Mouse (Mus musculus): ENCODE measurements around the gene Ercc1. TPM values are rescaled to one million over a fixed set of nuclear protein-coding genes. Genes with fewer than 3 reads are reported as not detected.

Gene Ercc1
- polyA plus RNA-seq, 1 experiment from 2014 or later = 105 TPM

DNA sequence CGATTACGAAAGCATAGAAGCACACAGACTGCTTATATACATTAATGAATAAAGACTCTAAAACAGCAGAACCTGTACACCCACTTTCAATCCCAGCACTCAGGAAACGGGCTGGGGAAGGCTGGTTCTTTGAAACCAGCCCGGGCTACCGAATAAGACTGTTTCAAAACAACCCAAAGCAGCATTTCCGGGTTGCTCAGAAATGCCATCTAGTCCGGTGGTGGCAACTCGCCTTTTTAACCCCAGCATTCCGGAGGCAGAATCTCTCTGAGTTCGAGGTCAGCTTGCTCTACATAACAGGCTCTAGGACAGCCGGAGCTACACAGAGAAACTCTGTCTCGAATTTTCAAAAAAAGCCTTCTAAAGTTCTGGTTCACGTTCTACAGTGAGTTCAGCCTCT, 14.1 kb downstream of the Ercc1 start:
- no peak overlapping the region for H3K27ac ChIP-seq
- H3K36me3 ChIP-seq = peaks cover 41% of the 10 kb centered on the region
- no peaks in the 10 kb centered on the region for H3K9me3 ChIP-seq
- peaks cover 16% of the 10 kb centered on the region for H3K27me3 ChIP-seq
- WGBS = 22% methylated on average over 13 of the region's 13 CpGs
- H3K9ac ChIP-seq (replicated peaks) = peak overlapping the region; percentile 68
- peaks cover 21% of the 10 kb centered on the region for H3K4me1 ChIP-seq (replicated peaks)
- peak overlapping the region; percentile 75 for H3K4me3 ChIP-seq (replicated peaks)
- H3K4me2 ChIP-seq = peak overlapping the region; percentile 98
- ATAC-seq (ENCODE audit: insufficient number of reproducible peaks, insufficient read depth, low FRiP score, low TSS enrichment, low read depth) = no peak

DNA sequence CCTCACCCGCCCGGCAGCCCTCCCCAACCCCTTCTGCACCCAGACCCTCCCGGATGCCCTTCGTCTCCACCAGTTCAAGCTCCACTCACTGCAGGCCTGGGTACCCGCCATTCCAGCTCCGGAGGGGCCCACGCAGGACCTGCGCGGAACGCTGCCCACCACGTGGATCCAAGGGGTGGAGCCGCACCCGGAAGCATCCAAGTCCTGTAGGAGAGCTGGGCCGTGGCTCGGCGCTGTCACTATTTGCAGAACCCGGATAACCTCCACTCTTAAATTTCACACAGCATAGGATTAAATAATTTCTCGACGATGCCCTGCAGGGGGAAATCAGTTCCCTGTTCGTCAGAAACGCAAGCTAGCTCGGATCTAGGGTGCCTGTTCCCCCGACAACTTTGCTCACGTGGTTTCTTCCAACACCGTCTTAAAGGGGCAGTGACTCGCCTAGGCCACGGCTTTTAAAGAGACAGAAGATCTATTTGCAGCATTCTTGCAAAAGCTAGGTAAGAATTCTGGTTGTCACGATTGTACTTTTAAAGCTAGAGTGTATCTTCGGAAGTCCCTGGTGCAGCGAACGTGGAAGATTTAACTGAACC, 14.8 kb downstream of the Ercc1 start, which contains the start of the genes Cd3eap and Ppp1r13l:
Gene Cd3eap (minus strand): TSS at position 185 of the 593 bp plus-strand sequence.
Gene Ppp1r13l (plus strand): TSS at position 451 of the 593 bp plus-strand sequence.
- Histone ChIP-seq H3K27ac (peak within 1 kb of the TSS; percentile 50; the same call in 1 of the 2 replicates), H3K27me3 (peaks cover 16% of the 10 kb centered on the region), H3K4me2 (peak within 1 kb of the TSS; percentile 98), H3K9ac (replicated peaks) (peak within 1 kb of the TSS; percentile 68), H3K9me3 (no peaks in the 10 kb centered on the region), H3K4me3 (replicated peaks) (peak within 1 kb of the TSS; percentile 75), H3K36me3 (peaks cover 34% of the 10 kb centered on the region), H3K4me1 (replicated peaks) (peaks cover 21% of the 10 kb centered on the region)
- under 1% methylated on average over 31 of the region's 31 CpGs for WGBS
- ATAC-seq (ENCODE audit: insufficient number of reproducible peaks, insufficient read depth, low FRiP score, low TSS enrichment, low read depth) = peak; percentile 21

DNA sequence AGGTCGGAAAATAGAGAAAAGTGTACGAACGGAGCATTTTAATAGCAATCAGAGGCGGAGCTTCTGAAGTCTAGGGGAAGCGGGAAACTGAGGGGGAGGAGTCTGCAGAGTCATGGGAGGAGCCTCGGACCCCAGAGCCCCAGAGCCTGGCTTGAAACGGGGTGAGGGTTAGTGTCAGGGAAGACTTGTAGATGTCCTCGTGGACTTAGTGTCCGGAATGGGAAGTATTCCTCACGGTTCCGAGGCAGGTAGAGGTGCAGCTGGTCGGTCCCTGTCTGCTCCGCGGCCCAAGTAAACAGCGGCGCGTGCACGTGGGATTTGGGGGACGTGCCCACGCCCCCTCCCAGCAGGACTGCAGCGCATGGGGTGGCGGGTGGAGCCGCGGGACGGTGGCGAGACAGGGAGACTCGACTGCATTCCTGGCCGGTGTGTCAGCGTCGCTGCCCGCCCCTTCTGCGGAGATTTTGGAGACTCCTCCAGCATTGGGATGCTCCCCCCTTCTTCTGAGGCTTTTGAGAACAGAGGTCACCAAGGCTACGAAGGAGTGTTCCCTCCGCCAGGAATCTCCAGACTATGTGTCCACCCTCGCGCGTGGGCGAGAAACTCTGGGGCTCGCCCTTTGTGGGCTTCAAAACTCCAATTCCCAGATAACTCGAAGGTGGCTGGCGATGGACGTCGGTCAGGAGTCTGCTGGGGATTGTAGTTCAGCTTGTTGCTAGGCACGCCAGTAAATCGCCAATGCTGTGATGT, 15.5 kb downstream of the Ercc1 start:
- peaks cover 21% of the 10 kb centered on the region for H3K4me1 ChIP-seq (replicated peaks)
- peak overlapping the region; percentile 68 for H3K9ac ChIP-seq (replicated peaks)
- peak overlapping the region; percentile 98 for H3K4me2 ChIP-seq
- peak overlapping the region; percentile 75 for H3K4me3 ChIP-seq (replicated peaks)
- under 1% methylated on average over 45 of the region's 45 CpGs for WGBS
- H3K27ac ChIP-seq = peak overlapping the region; percentile 50; the same call in 1 of the 2 replicates
- no peaks in the 10 kb centered on the region for H3K9me3 ChIP-seq
- peaks cover 16% of the 10 kb centered on the region for H3K27me3 ChIP-seq
- peak; percentile 65 for ATAC-seq (ENCODE audit: insufficient number of reproducible peaks, insufficient read depth, low FRiP score, low TSS enrichment, low read depth)
- peaks cover 28% of the 10 kb centered on the region for H3K36me3 ChIP-seq

DNA sequence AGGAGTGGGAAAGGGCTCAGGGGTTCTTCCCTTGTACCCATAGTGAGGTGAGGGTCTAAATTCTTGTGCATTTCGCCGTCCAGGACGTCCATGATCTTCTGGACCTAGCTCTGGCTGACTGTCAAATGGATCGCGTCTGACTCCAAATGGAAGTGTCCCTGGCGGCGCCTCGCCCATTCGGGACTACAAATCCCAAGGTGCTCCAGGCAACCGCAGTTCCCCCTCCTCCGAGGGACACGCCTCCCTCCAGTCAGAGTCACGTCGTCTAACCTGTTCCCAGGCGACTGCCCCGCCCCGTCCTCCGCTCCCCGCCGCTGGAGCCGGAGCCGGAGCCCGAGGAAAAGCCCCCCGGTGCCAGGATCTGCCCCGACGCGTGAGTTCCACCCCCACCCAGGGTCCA, 16.4 kb downstream of the Ercc1 start:
- ATAC-seq (ENCODE audit: insufficient number of reproducible peaks, insufficient read depth, low FRiP score, low TSS enrichment, low read depth) = peak; percentile 26; the same call in 1 of the 2 replicates
- Histone ChIP-seq H3K9ac (replicated peaks) (peak overlapping the region; percentile 54), H3K4me3 (replicated peaks) (peak overlapping the region; percentile 75), H3K4me1 (replicated peaks) (peaks cover 21% of the 10 kb centered on the region), H3K36me3 (peaks cover 21% of the 10 kb centered on the region), H3K27me3 (peaks cover 16% of the 10 kb centered on the region), H3K4me2 (peak overlapping the region; percentile 98), H3K27ac (no peak overlapping the region), H3K9me3 (no peaks in the 10 kb centered on the region)
- WGBS = under 1% methylated on average over 27 of the region's 27 CpGs

DNA sequence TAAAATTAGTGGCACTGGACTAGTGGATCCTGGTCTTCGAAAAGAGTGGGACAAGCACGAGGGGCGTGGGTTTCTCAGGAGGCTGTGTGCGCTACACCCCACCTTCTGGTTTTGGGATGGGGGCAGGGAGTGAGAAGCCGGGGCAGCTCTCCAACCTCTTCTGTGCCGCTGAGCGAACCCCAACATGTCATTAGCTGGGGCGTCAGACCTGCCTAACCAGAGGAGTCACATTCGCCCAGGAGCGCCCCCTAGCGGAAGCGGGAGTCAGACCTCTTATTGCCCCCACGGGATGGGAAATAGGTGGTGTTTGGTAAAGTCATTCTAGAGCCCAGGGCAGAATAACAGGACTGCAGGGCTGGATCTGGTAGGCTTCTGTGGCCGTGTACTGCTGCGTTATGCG, 17.1 kb downstream of the Ercc1 start:
- no peak overlapping the region for H3K9ac ChIP-seq (replicated peaks)
- H3K4me1 ChIP-seq (replicated peaks) = peaks cover 21% of the 10 kb centered on the region
- peaks cover 14% of the 10 kb centered on the region for H3K36me3 ChIP-seq
- no peak overlapping the region for H3K27ac ChIP-seq
- no peaks in the 10 kb centered on the region for H3K9me3 ChIP-seq
- WGBS = 8% methylated on average over 16 of the region's 16 CpGs
- ATAC-seq (ENCODE audit: insufficient number of reproducible peaks, insufficient read depth, low FRiP score, low TSS enrichment, low read depth) = no peak
- peak overlapping the region; percentile 98 for H3K4me2 ChIP-seq
- peak overlapping the region; percentile 75 for H3K4me3 ChIP-seq (replicated peaks)
- peaks cover 16% of the 10 kb centered on the region for H3K27me3 ChIP-seq

DNA sequence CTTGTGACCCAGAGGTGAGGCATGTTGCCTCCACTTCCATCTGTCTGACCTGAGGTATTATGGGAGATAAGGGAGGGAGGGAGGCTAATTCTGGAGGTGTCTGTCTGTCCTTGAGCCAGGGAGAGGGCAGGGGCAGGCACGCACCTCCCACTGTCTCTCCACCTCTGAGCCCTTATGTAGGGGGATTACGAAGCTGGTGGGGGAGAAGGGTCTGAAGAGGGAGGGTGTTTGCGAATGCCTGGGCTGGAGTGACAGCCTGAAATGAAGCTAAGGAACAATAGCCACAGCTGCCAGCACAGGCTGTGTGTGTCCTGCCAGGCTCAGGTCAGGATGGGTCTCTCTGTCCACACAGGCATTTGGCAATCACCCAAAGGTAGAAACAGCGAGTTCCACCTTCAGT, 17.7 kb downstream of the Ercc1 start:
- ATAC-seq (ENCODE audit: insufficient number of reproducible peaks, insufficient read depth, low FRiP score, low TSS enrichment, low read depth) = no peak

DNA sequence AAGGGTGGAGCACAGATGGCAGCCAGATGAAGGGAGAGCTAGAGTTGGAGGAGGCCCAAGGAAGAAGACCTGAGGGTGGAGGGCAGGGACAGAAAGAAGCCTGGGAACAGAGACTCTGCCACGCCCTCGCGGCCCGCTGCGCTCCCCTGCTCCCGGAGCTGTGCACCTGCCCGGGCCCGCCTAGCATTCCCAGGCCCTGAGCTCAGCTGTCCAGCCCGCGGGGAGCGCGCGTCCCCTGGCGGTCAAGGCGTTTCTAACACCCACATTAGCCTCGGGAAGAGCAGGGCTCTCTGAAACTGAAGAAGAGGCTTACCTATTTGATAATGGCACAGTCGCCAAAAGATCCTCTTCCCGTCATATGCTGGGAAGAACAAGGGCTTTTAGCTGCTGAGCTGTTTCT, 19.3 kb downstream of the Ercc1 start:
- Histone ChIP-seq H3K27ac (no peak overlapping the region), H3K9me3 (no peaks in the 10 kb centered on the region), H3K36me3 (0 out of 2 replicates have a peak, but pooled peaks cover 2% of the 10 kb centered on the region), H3K4me2 (no peak overlapping the region), H3K4me1 (replicated peaks) (peaks cover 16% of the 10 kb centered on the region), H3K27me3 (peaks cover 22% of the 10 kb centered on the region), H3K4me3 (replicated peaks) (no peak overlapping the region), H3K9ac (replicated peaks) (no peak overlapping the region)
- no peak for ATAC-seq (ENCODE audit: insufficient number of reproducible peaks, insufficient read depth, low FRiP score, low TSS enrichment, low read depth)
- 2% methylated on average over 18 of the region's 18 CpGs for WGBS

More for the DNA sequence above, 17.7 kb downstream of the Ercc1 start:
- H3K27ac ChIP-seq = peak overlapping the region; percentile 35; the same call in 1 of the 2 replicates
- H3K9me3 ChIP-seq = no peaks in the 10 kb centered on the region
- peaks cover 9% of the 10 kb centered on the region for H3K36me3 ChIP-seq
- peak overlapping the region; percentile 98 for H3K4me2 ChIP-seq
- H3K27me3 ChIP-seq = peaks cover 16% of the 10 kb centered on the region
- peaks cover 21% of the 10 kb centered on the region for H3K4me1 ChIP-seq (replicated peaks)
- no peak overlapping the region for H3K9ac ChIP-seq (replicated peaks)
- 58% methylated on average over 4 of the region's 4 CpGs for WGBS
- peak overlapping the region; percentile 75; the same call in 1 of the 2 replicates for H3K4me3 ChIP-seq (replicated peaks)

DNA sequence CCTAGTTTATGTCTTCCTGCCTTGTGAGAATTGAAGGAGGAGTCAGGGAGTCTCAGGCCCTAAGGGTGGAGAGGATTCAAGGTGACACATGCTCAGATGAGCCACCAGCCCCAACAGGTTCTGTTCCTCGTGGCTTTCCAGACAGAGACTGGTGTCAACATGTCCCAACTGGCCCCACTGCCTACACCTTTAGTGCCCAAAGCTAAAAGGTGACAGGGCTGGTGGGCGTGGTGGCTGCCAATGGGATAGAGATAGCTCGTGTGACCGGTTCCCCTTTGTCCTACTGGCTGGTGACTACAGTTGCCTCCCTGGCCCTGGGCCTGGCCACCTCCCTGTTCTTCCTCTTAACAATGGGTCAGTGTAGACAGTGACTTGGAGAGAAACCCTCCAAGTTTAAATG, 20.8 kb downstream of the Ercc1 start:
- Histone ChIP-seq H3K27me3 (peaks cover 34% of the 10 kb centered on the region), H3K4me1 (replicated peaks) (peaks cover 22% of the 10 kb centered on the region), H3K4me2 (no peak overlapping the region), H3K36me3 (peaks cover 4% of the 10 kb centered on the region; the same call in 1 of the 2 replicates), H3K9me3 (no peaks in the 10 kb centered on the region), H3K27ac (no peak overlapping the region), H3K9ac (replicated peaks) (no peak overlapping the region), H3K4me3 (replicated peaks) (no peak overlapping the region)
- ATAC-seq (ENCODE audit: insufficient number of reproducible peaks, insufficient read depth, low FRiP score, low TSS enrichment, low read depth) = no peak
- 79% methylated on average over 4 of the region's 4 CpGs for WGBS

DNA sequence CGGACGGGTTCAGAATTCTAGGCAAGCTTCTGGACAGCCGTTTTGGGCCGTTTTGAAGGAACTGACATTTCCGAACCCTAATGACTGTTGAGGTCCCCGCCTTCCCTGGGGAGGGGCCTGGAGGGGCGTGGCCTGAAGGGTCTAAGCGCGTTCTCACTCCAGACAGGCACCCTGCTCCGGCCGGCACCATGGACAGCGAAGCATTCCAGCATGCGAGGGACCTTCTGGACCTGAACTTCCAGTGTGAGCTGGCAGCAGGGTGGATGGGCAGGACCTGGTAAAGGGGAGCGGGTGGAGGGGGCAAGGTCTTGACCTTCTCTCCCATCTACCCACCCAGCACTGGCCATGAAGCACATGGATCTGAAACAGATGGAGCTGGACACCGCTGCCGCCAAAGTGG, 23.8 kb downstream of the Ercc1 start:
- Histone ChIP-seq H3K27me3 (peaks cover 18% of the 10 kb centered on the region), H3K9me3 (no peaks in the 10 kb centered on the region), H3K4me2 (no peak overlapping the region), H3K27ac (no peak overlapping the region), H3K4me1 (replicated peaks) (peaks cover 10% of the 10 kb centered on the region; the same call in 1 of the 2 replicates), H3K36me3 (peaks cover 9% of the 10 kb centered on the region; the same call in 1 of the 2 replicates), H3K9ac (replicated peaks) (no peak overlapping the region), H3K4me3 (replicated peaks) (no peak overlapping the region)
- ATAC-seq (ENCODE audit: insufficient number of reproducible peaks, insufficient read depth, low FRiP score, low TSS enrichment, low read depth) = no peak
- 16% methylated on average over 16 of the region's 16 CpGs for WGBS

DNA sequence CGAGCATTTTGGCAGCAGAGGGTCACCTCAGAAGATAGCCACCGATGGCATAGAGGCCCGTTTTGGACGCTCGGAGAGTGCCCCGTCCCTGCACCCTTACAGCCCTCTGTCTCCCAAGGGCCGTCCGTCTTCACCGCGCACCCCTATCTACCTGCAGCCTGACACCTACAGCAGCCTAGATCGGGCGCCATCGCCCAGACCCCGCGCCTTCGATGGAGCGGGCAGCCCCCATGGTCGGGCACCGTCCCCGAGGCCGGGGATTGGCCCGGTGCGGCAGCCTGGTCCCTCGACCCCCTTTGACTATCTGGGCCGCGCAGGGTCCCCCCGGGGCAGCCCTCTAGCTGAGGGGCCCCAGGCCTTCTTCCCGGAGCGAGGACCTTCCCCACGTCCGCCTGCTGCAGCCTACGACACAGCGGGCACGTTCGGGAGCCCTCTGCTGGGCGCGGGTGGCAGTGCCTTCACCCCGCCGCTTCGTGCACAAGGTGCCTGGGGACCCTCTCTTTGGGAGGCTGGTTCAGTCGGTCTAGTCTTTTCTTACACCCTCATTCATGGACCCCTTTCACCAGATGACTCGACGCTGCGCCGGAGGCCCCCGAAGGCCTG, 25.3 kb downstream of the Ercc1 start:
- Histone ChIP-seq H3K36me3 (peaks cover 9% of the 10 kb centered on the region; the same call in 1 of the 2 replicates), H3K4me1 (replicated peaks) (peaks cover 10% of the 10 kb centered on the region; the same call in 1 of the 2 replicates), H3K27me3 (peaks cover 18% of the 10 kb centered on the region), H3K9ac (replicated peaks) (peak overlapping the region; percentile 60), H3K4me2 (peak overlapping the region; percentile 73), H3K4me3 (replicated peaks) (peak overlapping the region; percentile 43), H3K27ac (no peak overlapping the region), H3K9me3 (no peaks in the 10 kb centered on the region)
- WGBS = 11% methylated on average over 46 of the region's 46 CpGs
- ATAC-seq (ENCODE audit: insufficient number of reproducible peaks, insufficient read depth, low FRiP score, low TSS enrichment, low read depth) = peak; percentile 64

DNA sequence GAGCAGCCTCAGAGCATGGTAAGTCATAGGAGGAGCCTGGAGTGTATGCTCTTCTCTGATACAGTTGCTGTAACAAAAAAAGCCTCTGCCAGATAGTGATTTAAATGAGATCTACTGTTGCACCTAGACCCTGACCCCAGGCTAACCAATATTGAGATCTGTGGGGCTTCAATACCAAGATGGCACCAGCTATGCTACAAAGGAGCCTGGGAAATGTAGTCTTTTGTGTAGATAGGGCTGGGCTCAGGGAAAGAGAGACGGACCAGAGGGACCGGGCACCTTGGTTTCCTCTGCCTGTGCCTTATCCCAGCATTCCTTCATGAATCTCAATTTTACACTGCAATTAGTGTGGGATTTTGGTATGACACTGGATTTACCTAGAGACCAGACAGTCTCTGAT, 28.8 kb downstream of the Ercc1 start:
- Histone ChIP-seq H3K4me2 (no peak overlapping the region), H3K27me3 (peaks cover 17% of the 10 kb centered on the region), H3K9me3 (no peaks in the 10 kb centered on the region), H3K9ac (replicated peaks) (no peak overlapping the region), H3K36me3 (peaks cover 20% of the 10 kb centered on the region), H3K4me3 (replicated peaks) (no peak overlapping the region), H3K4me1 (replicated peaks) (peaks cover 9% of the 10 kb centered on the region; the same call in 1 of the 2 replicates), H3K27ac (no peak overlapping the region)
- ATAC-seq (ENCODE audit: insufficient number of reproducible peaks, insufficient read depth, low FRiP score, low TSS enrichment, low read depth) = no peak
- WGBS = 79% methylated on average over 2 of the region's 2 CpGs
